Mouse (Mus musculus) common myeloid progenitor, adult 5-6 weeks (primary cell): ENCODE data around the gene Yars. TPM values are rescaled to one million over a fixed set of nuclear protein-coding genes. Genes with fewer than 3 reads are reported as not detected.

ENCODE experiments used
- ATAC-seq: replicated peaks from 2 replicates; pipeline ENCODE4 v1.8.0; 2016; ENCODE audit warnings: low read depth, mild to moderate bottlenecking, moderate TSS enrichment, inconsistent platforms; ENCODE audit not compliant: poor library complexity, severe bottlenecking
- total RNA-seq: library from RNA; stranded (forward); fragments of 200-1000, 187-1606 nt; gene quantifications from 2 replicates; pipeline ENCODE4 v1.2.3, GENCODE M21; 2017

Yars gene
- total RNA-seq = 50.9 and 62.3 TPM in 2 replicates

GRCm38 (mm10) chr4:129189542-129190519 is at the start of gene Yars, which contains the start of gene S100pbp:
TSS of gene Yars (plus strand) at chr4:129189760.
TSS of gene S100pbp (minus strand) at chr4:129189727.
- peak; percentile 94 for ATAC-seq

GRCm38 (mm10) chr4:129140808-129141207 is 48.8 kb upstream of the Yars start:
- no peak for ATAC-seq

GRCm38 (mm10) chr4:129141560-129142438 is 47.8 kb upstream of the Yars start:
- ATAC-seq = peak; percentile 58

GRCm38 (mm10) chr4:129142439-129143045 is 47.0 kb upstream of the Yars start:
- ATAC-seq = peak; percentile 28; the same call in 1 of the 2 replicates

- ATAC-seq = no peak
Measured at GRCm38 (mm10) chr4:129143509-129143908, 46.1 kb upstream of the Yars start.

- no peak for ATAC-seq
Measured at GRCm38 (mm10) chr4:129144401-129145367, 44.9 kb upstream of the Yars start.

GRCm38 (mm10) chr4:129145411-129145810 is 44.1 kb upstream of the Yars start:
- no peak for ATAC-seq

- ATAC-seq = no peak
Measured at GRCm38 (mm10) chr4:129145943-129146342, 43.6 kb upstream of the Yars start.

GRCm38 (mm10) chr4:129146392-129146791 is 43.2 kb upstream of the Yars start:
- peak; percentile 40 for ATAC-seq

- no peak for ATAC-seq
Measured at GRCm38 (mm10) chr4:129147552-129148103, 41.9 kb upstream of the Yars start.

- ATAC-seq = no peak
Measured at GRCm38 (mm10) chr4:129149321-129149720, 40.2 kb upstream of the Yars start.

GRCm38 (mm10) chr4:129151276-129151811 is 38.2 kb upstream of the Yars start:
- no peak for ATAC-seq

GRCm38 (mm10) chr4:129157541-129157940 is 32.0 kb upstream of the Yars start:
- ATAC-seq = no peak

GRCm38 (mm10) chr4:129158549-129158948 is 31.0 kb upstream of the Yars start:
- ATAC-seq = 0 out of 2 replicates have a peak, but pooled peaks have one; percentile 54

GRCm38 (mm10) chr4:129161076-129161475 is 28.5 kb upstream of the Yars start:
- no peak for ATAC-seq

GRCm38 (mm10) chr4:129161581-129162255 is 27.8 kb upstream of the Yars start:
- no peak for ATAC-seq

- ATAC-seq = no peak
Measured at GRCm38 (mm10) chr4:129172529-129172928, 17.0 kb upstream of the Yars start.

GRCm38 (mm10) chr4:129179560-129179959 is 10.0 kb upstream of the Yars start:
- no peak for ATAC-seq
